Mouse (Mus musculus): ENCODE measurements around the gene Tssk3.
A peak's percentile ranks its signal among the peaks of the same experiment; 100 is the strongest.
"Not testable (repeated sequence)": the region's sequence is repeated elsewhere in the genome, so short reads cannot be mapped to it uniquely, and the experiment has no call there.

The Tssk3 gene

DNA sequence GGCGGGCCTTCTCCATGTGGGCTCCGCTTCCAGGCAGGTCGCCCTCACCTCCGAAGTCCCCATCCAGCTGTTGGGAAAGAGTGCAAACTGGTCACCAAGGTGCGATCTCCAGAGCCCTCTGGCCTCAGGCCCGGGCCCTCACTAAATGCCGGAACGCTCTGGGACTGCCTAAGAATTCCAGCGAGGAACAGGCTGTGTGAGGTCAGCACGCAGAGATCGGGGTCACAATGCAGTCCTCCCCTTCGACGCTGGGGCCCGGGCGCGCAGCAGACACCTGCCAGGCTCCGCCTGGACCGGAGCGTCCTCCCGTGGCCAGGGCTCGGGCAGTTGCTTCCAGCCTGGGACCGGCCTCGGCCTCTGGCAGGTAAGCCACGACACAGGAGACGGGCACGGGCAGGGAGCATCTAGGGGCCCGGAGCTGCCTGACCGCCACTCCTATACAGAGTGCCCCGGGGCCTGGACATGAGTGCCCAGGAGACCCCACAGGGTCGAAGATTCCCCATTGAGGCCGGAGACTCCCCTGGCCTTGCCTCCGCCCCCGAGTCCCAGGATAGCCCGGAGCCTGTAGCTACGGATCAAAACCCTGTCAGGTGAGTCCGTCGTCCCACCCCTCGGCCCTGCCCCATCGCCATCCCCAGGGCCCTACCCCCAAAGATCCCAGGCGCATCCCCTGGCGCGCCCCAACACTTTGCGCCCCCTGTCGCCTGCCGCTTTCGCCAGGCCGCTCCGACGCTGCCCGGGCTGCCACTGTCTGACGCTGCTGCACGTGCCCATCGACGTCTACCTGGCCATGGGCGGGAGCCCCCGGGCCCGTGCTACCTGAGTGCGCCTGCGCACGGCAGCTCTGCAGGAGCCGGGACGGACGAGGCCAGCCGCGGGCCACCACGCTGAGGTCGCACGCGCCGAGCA lies at the start of gene Tssk3, which contains the start of gene Fam229a:
Gene Tssk3 (minus strand): TSS at position 51 of the 909 bp plus-strand sequence.
Gene Fam229a (plus strand): TSS at position 219 of the 909 bp plus-strand sequence.
- no peak for DNase-seq (ENCODE audit: low spot score)

GRCm38 (mm10) chr4:129540012-129540411 lies 49.2 kb upstream of the Tssk3 start:
- no peak for DNase-seq (ENCODE audit: low spot score)

GRCm38 (mm10) chr4:129528901-129529300 lies 38.1 kb upstream of the Tssk3 start:
- not testable (repeated sequence) for DNase-seq (ENCODE audit: low spot score)

- DNase-seq (ENCODE audit: low spot score), result no peak
Observed at GRCm38 (mm10) chr4:129525889-129526288, 35.1 kb upstream of the Tssk3 start.

GRCm38 (mm10) chr4:129525338-129525737 lies 34.5 kb upstream of the Tssk3 start:
- DNase-seq (ENCODE audit: low spot score), result no peak

DNA sequence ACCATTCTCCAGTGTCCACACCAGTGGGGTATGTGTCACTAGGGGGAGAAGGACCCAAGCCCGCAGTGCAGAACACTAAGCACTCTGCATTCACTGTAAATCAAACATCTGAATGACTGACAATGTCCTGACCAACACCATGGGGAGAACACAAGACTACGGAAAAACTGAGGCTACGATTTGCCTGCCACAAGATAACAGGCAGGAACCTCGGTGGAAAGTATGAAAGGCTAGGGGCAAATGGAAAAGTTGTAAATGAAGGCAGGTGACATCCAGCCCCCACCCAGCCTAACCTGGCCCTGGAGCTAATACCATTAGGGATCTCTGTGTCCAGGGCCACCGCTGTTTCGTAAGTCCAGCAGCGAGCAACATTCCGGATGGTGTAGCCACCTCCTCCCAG lies 27.7 kb upstream of the Tssk3 start:
- DNase-seq (ENCODE audit: low spot score), result no peak

DNA sequence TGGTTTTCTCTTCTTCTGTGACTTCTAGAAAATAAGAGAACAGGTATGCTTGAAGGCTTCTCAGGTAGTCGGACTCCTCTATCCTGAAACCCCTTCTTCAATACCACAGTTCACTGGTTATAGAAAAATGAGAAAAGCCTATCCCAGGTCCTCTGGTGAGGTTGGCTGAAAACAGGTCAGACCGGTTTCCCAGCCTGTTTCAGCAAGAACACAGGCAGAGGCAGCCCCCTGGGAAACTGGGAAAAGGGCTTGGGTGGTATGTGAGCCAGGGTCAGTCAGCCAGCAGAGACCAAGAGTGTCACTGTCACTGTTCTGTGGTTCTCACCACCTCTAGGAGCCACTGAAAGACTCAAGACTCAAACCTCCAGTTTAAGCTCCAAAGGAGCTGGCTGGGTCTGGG lies 26.1 kb upstream of the Tssk3 start:
- DNase-seq (ENCODE audit: low spot score), result no peak

- DNase-seq (ENCODE audit: low spot score), result peak; percentile 83
Observed at GRCm38 (mm10) chr4:129514300-129514898, 23.6 kb upstream of the Tssk3 start.

GRCm38 (mm10) chr4:129513891-129514290 lies 23.1 kb upstream of the Tssk3 start:
- no peak for DNase-seq (ENCODE audit: low spot score)

DNA sequence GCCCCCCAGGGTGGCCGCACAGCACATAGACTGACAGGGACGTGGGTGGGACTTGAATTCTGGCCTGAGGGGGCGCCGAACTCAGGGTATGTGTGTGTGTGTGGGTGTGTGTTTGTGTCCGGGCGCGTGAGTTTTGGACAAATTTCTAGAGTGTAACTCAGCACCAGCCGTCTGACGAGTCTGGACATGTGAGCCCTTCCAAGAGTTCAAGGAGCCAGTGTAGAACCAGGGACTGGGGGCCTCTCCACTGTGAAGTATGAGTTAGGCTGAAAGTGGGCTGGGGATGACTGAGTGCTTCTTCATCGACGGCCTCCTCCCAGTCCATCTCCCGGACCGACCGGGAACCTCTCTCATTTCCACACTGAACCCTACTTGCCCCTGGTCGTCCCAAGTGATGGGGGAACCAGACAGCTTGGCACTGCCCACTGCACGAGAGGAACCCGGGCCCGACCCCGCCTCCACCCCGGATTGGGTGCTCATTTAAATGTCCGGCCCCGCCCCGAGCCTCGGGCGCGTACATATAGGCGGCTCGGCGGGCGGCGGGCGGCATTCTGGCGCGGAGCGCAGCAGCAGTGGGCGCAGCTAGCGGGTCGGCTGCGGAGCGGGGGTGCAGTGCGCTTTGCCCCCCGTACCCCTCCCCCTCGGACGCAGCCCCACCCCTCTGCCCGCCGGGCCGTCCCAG lies 22.4 kb upstream of the Tssk3 start, which contains the start of gene Marcksl1:
Gene Marcksl1 (plus strand): TSS at position 496 of the 682 bp plus-strand sequence.
- peak; percentile 94 for DNase-seq (ENCODE audit: low spot score)

GRCm38 (mm10) chr4:129511413-129512096 lies 20.7 kb upstream of the Tssk3 start:
- DNase-seq (ENCODE audit: low spot score), result no peak

GRCm38 (mm10) chr4:129510723-129511412 lies 20.0 kb upstream of the Tssk3 start:
- no peak for DNase-seq (ENCODE audit: low spot score)

- DNase-seq (ENCODE audit: low spot score), result no peak
Observed at GRCm38 (mm10) chr4:129509650-129510049, 18.8 kb upstream of the Tssk3 start.

DNA sequence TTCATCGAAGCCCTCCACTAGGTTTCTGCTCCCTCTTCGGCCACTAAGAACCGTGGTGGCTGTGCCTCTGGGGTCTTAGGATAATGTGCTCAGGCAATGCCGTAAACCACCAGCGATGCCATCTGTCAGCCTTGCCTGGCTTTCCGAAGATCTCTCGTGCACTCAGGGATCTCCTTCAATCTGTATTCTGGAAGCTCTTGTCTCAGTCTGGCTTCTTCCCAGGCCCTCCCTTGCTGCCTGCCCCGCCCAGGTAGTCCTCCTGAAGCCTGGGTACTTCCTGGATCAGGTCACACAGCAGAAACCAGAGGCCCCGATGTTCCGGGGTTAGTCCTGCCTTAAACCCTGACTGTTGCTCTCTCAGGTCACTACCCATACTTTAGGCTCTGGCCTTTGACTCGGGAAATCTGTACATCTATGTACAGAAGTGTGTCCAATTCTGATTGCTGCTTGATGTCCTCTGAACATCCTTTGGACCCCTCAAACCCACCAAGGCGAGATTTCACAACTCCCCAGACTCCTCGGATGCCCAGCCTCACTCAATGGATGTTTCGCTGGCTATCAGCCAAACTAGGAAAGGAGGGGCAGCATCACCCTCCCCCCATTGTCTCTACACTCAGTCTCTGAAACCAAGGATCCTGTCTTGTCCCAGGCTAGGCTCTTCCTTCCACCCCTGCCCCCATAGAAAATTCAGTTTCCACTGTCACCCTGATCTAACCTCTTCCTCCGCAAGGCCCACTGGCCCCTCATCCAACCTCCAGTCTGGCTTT lies 18.2 kb upstream of the Tssk3 start:
- DNase-seq (ENCODE audit: low spot score), result peak; percentile 78

DNA sequence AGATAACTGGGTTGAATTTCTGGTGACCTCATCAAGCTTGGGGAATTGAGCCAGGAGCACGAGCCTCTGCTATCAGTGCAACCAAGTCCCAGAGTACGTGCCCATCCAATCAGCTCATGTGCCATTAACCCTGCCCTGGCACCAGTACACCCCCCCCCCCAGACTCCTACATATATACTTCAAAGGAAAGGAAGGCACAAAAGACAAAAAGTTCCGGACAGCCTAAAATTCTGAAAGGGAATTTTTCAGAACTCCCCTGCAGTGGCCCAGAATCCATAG lies 17.4 kb upstream of the Tssk3 start:
- DNase-seq (ENCODE audit: low spot score), result no peak

DNA sequence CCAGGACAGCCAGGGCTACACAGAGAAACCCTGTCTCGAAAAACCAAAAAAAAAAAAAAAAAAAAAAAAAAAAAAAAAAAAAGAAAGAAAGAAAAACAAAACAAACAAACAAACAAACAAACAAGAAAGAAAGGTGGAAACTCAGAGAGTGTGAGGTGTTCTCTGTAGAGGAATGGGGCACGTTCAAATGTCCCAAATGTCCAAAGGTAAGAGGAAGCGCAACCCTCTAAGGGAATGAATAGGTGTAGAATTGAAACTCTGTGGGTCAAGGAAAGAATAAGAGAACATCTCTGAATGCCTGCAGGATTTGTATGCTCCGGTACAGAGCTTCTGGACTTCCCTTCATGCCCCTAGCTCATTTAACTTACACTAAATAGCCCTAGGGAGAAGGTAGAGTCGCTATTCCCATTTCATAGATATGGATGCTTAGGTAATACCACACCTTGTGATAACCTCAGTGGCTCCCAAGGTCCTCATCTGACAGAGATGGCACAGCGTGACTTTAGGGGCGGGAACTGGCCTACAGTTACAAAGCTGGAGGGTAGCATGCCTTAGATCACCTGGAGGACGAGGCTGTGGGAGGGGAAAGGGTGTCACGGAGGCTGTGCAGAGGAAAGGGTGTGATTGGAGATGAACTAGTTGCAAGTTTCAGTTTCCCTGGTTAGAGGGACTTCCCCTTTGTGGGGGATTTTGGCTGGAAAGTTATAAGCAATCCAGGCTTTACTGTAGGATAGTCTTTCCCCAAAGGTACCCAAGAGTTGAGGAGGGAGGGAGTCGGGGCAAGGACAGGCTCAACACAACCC lies 16.8 kb upstream of the Tssk3 start:
- no peak for DNase-seq (ENCODE audit: low spot score)

- DNase-seq (ENCODE audit: low spot score), result no peak
Observed at GRCm38 (mm10) chr4:129505511-129505910, 14.7 kb upstream of the Tssk3 start.

DNA sequence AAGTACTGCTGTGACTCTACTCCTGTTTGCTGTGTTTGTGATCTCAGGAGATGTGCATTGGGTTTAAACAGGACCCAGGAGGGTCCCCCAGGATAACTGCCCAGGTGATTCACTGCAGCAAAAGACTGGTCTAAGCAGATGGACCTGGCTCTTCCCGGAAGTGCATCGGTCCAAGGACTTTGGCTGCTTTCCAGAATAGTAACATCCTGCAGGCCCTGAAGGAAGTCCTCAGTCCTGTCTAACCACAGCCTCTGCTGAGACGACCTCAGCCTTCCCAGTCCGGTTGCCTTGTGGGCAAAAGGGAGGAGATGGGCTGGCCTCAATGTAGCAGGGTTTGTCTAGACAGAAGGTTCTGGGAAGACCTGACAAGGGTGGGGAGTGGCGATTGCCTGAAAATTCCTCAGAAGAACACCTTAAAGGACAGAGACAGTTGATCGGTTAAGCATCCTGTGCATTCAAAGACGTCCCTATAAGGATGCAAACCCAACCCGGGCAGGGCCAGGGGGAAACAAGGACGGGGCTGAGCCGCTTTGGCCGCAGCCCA lies 12.2 kb upstream of the Tssk3 start:
- DNase-seq (ENCODE audit: low spot score), result no peak

- no peak for DNase-seq (ENCODE audit: low spot score)
Observed at GRCm38 (mm10) chr4:129502327-129502888, 11.6 kb upstream of the Tssk3 start.

All from MN1 (cell line).